Mouse (Mus musculus) G1E (cell line): ENCODE measurements around the gene Gfod2.

ENCODE experiments used
- CTCF ChIP-seq: IDR thresholded peaks from 2 replicates; pipeline ENCODE4 v1.5.1; 2012; ENCODE audit warnings: low read depth, low read length, inconsistent platforms, mixed read lengths
- GATA1 ChIP-seq: IDR thresholded peaks from 2 replicates; pipeline ENCODE4 v1.6.1; 2012; ENCODE audit warnings: borderline replicate concordance, low read length, inconsistent platforms, mixed read lengths
- GATA2 ChIP-seq: IDR thresholded peaks from 2 replicates; pipeline ENCODE4 v1.6.1; 2012; ENCODE audit warnings: low read depth, low read length, inconsistent platforms, borderline replicate concordance

DNA sequence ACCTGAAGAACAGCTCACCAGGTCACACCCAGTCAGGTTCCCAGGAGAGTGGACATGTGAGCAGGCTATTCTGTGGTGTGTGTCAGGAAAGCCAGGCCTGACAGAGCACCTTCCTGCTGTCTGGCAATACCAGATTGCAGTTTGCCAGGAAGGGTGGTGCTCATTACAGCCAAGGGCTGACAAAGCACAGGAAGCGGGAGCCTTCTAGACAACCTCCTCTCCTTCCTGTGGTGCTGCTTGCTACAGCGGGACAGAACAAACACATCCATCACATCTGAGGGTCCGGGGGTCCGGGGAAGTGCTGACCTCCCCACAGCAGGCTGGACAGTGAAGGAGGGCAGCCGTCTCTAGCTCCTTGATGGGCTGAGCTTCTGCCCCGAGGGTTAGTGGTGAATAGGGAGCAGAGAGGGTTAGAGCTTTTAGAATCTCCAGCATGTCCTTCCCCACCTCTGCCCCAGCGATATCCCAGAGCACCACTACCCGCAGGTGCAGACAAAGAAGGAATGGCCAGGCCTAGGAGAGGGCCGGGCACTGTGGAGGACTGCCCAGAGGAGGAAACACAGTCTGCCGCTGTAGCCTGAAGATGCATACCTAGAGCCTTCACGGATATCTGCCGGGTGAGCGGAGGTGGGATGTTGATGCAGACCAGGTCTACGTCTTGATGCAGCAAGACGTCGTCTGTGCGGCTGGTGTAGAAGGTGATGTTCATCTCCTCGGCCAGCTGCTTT, 30.9 kb downstream of the Gfod2 start:
- no peak for TF ChIP-seq CTCF
- no peak for TF ChIP-seq GATA1
- no peak for TF ChIP-seq GATA2
